In the genomic region with DNA sequence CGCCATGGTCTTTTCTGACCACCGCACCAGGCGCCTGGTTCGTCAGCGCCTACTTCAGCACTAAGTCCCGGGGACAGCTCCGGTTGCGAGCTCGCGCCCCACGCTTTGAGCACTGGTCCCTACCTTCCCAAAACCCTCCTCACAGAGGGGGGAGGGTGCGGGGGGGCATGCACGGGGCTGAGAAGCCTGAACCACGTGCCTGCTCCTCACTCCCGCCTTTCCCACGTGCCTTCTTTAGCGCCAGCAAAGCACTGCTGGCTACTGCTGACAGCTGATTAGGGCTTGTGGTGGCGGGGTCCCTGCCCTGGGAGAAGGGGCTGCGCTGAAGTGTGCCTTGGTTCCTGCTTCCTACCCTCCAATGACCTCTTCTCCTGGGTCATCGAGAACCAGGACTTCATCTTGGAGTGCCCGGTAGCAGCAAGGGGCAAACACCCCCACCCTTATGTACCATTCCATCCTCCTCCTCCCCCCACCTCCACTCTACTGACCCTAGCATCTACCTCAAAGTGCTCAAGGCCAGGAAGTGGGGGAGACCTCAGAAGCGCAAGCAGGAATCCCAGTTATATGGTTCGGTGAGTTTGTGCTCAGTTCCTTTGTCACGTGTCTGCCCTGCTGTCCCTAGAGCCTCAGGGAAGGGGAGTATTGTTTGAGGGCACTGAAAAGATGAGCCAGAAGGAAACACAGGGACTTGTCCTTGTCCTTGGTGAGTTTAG, we compare ENCODE assay signal across 9 mouse cellular contexts. TPM values are rescaled to one million over a fixed set of nuclear protein-coding genes. Genes with fewer than 3 reads are reported as not detected.
A peak's percentile ranks its signal among the peaks of the same experiment; 100 is the strongest.
DNase-seq lines count a peak whose midpoint lies in the region; ATAC-seq and TF ChIP-seq lines count a peak whose summit lies in the region.
"Had no signal": no experiment of that assay in that cellular context is flagged by ENCODE, and none has a peak within 500 bp of the region (broad histone marks: within the 10 kb centered on the region; RNA-seq: fewer than 3 reads in every experiment).

A gene (minus strand): TSS at position 143 of the 713 bp plus-strand sequence.

- no peak for TF ChIP-seq EP300 in stomach, postnatal 0 days (optimal IDR thresholded peaks at IDR 0.05)

- no peak for TF ChIP-seq CTCF in forebrain, postnatal 0 days (IDR thresholded peaks at IDR 0.05; ENCODE audit: low read depth)
- peak; percentile 21; the same call in 1 of the 2 replicates for TF ChIP-seq CTCF in stomach, postnatal 0 days (IDR thresholded peaks at IDR 0.05; ENCODE audit: low read depth)

- no peak for DNase-seq in heart, postnatal 25 days (ENCODE audit: low spot score)
- DNase-seq in R1 (ENCODE audit: low read depth, low spot score), result peak; percentile 71
- DNase-seq in forebrain, postnatal 0 days, result no peak
- peak; percentile 86 for DNase-seq in mesoderm, embryonic 11.5 days (ENCODE audit: low read depth, low spot score)
- peak; percentile 83 for DNase-seq in stomach, postnatal 0 days (ENCODE audit: low spot score)
- no peak for DNase-seq in urinary bladder, postnatal 10 days (ENCODE audit: low spot score)

- no peak within 1 kb of the TSS for H3K27ac ChIP-seq in heart, embryonic 13.5 days (replicated peaks)
- no peak within 1 kb of the TSS for H3K27ac ChIP-seq in forebrain, postnatal 0 days (ENCODE audit: low read depth, low read length)
- H3K27ac ChIP-seq in kidney, embryonic 14.5 days (ENCODE audit: low read depth, low read length), result no peak within 1 kb of the TSS
- H3K27ac ChIP-seq in stomach, postnatal 0 days (replicated peaks), result no peak within 1 kb of the TSS
- H3K27ac ChIP-seq: liver, embryonic 15.5 days had no signal

- H3K4me2 ChIP-seq in heart, embryonic 13.5 days, result peak within 1 kb of the TSS; percentile 20
- peak within 1 kb of the TSS; percentile 48 for H3K4me2 ChIP-seq in forebrain, postnatal 0 days (ENCODE audit: low read depth)
- no peak within 1 kb of the TSS; the same call in 1 of the 2 replicates for H3K4me2 ChIP-seq in kidney, embryonic 14.5 days (replicated peaks; ENCODE audit: low read depth, low read length)
- no peak within 1 kb of the TSS for H3K4me2 ChIP-seq in stomach, postnatal 0 days (replicated peaks; ENCODE audit: low read depth)
- H3K4me2 ChIP-seq: liver, embryonic 15.5 days had no signal

- H3K27me3 ChIP-seq in heart, embryonic 13.5 days (replicated peaks), result peaks cover 65% of the 10 kb centered on the region
- peaks cover 15% of the 10 kb centered on the region for H3K27me3 ChIP-seq in forebrain, postnatal 0 days (ENCODE audit: insufficient read depth, low read length)
- no peaks in the 10 kb centered on the region for H3K27me3 ChIP-seq in kidney, embryonic 14.5 days (ENCODE audit: control insufficient read depth, insufficient read depth, low read length)
- H3K27me3 ChIP-seq in stomach, postnatal 0 days (ENCODE audit: control insufficient read depth, insufficient read depth, low read length), result peaks cover 3% of the 10 kb centered on the region; the same call in 1 of the 2 replicates

- H3K36me3 ChIP-seq in heart, embryonic 13.5 days, result no peaks in the 10 kb centered on the region
- H3K36me3 ChIP-seq in forebrain, postnatal 0 days (ENCODE audit: insufficient read depth), result no peaks in the 10 kb centered on the region
- H3K36me3 ChIP-seq in kidney, embryonic 14.5 days (ENCODE audit: control insufficient read depth, insufficient read depth, low read length), result no peaks in the 10 kb centered on the region
- no peaks in the 10 kb centered on the region for H3K36me3 ChIP-seq in stomach, postnatal 0 days (ENCODE audit: control insufficient read depth, insufficient read depth, low read length)
- H3K36me3 ChIP-seq: liver, embryonic 15.5 days had no signal

- ATAC-seq in heart, embryonic 13.5 days (ENCODE audit: extremely low read depth, insufficient number of reproducible peaks, low FRiP score, low TSS enrichment), result 0 out of 2 replicates have a peak, but pooled peaks have one; percentile 43
- peak; percentile 72 for ATAC-seq in forebrain, postnatal 0 days
- peak; percentile 65 for ATAC-seq in kidney, embryonic 14.5 days (ENCODE audit: low FRiP score, low TSS enrichment)
- peak; percentile 83 for ATAC-seq in stomach, postnatal 0 days (ENCODE audit: low FRiP score, low TSS enrichment)

- peaks cover 17% of the 10 kb centered on the region for H3K4me1 ChIP-seq in heart, embryonic 13.5 days
- H3K4me1 ChIP-seq in forebrain, postnatal 0 days (ENCODE audit: insufficient read depth), result peaks cover 13% of the 10 kb centered on the region
- H3K4me1 ChIP-seq in kidney, embryonic 14.5 days (ENCODE audit: control insufficient read depth, insufficient read depth, low read length), result 0 out of 2 replicates have a peak, but pooled peaks cover 4% of the 10 kb centered on the region
- no peaks in the 10 kb centered on the region for H3K4me1 ChIP-seq in stomach, postnatal 0 days (replicated peaks; ENCODE audit: control insufficient read depth, insufficient read depth)
- H3K4me1 ChIP-seq: liver, embryonic 15.5 days had no signal

- intact Hi-C loops in heart, postnatal 25 days (cut with DNase I), result no loop called here

- no peak within 1 kb of the TSS for H3K4me3 ChIP-seq in heart, embryonic 13.5 days
- H3K4me3 ChIP-seq in forebrain, postnatal 0 days (ENCODE audit: low read depth, low read length), result peak within 1 kb of the TSS; percentile 17
- H3K4me3 ChIP-seq in kidney, embryonic 14.5 days (ENCODE audit: low read length), result no peak within 1 kb of the TSS
- no peak within 1 kb of the TSS for H3K4me3 ChIP-seq in stomach, postnatal 0 days (ENCODE audit: low read depth, low read length)
- H3K4me3 ChIP-seq: liver, embryonic 15.5 days had no signal

- 6% methylated on average over 24 of the region's 24 CpGs for WGBS in heart, embryonic 13.5 days
- WGBS in forebrain, postnatal 0 days, result 7% methylated on average over 24 of the region's 24 CpGs
- 5% methylated on average over 24 of the region's 24 CpGs for WGBS in kidney, embryonic 14.5 days
- WGBS in stomach, postnatal 0 days, result 10% methylated on average over 24 of the region's 24 CpGs

- H3K9me3 ChIP-seq in heart, embryonic 13.5 days, result no peaks in the 10 kb centered on the region
- no peaks in the 10 kb centered on the region for H3K9me3 ChIP-seq in forebrain, postnatal 0 days (ENCODE audit: low read length)
- H3K9me3 ChIP-seq in kidney, embryonic 14.5 days (ENCODE audit: control insufficient read depth, low read length), result no peaks in the 10 kb centered on the region
- no peaks in the 10 kb centered on the region for H3K9me3 ChIP-seq in stomach, postnatal 0 days (ENCODE audit: control insufficient read depth, low read length)
- H3K9me3 ChIP-seq: liver, embryonic 15.5 days had no signal

- no peak within 1 kb of the TSS for H3K9ac ChIP-seq in heart, embryonic 13.5 days
- no peak within 1 kb of the TSS for H3K9ac ChIP-seq in forebrain, postnatal 0 days
- H3K9ac ChIP-seq in kidney, embryonic 14.5 days (ENCODE audit: low read depth, low read length), result no peak within 1 kb of the TSS
- no peak within 1 kb of the TSS for H3K9ac ChIP-seq in stomach, postnatal 0 days (ENCODE audit: low read length)
- H3K9ac ChIP-seq: liver, embryonic 15.5 days had no signal

RNA-seq across cellular contexts. Expression of the gene that starts here (rescaled TPM):
- polyA plus RNA-seq in heart, embryonic 13.5 days (2015; fragmentation: Nextera tagmentation; extraction: Ambion mirVana), result not detected in 2 replicates
- not detected for total RNA-seq in heart, postnatal 25 days (2021)
- 0.67 and 1.8 TPM in 2 replicates for total RNA-seq in forebrain, postnatal 0 days (2014; rRNA removed)
- 1.2 and 2.6 TPM in 2 replicates for polyA plus RNA-seq in forebrain, postnatal 0 days (2015; fragmentation: Nextera tagmentation; extraction: Ambion mirVana)
- not detected in 2 replicates for polyA plus RNA-seq in kidney, embryonic 14.5 days (2014; fragmentation: Nextera tagmentation; extraction: Ambion mirVana)
- polyA plus RNA-seq in stomach, postnatal 0 days (2015; fragmentation: Nextera tagmentation; extraction: Ambion mirVana), result not detected in 2 replicates
- polyA plus RNA-seq: liver, embryonic 15.5 days had no signal

Comparison
In these comparisons a context has a peak if more than half of its experiments do, and no peak if none do; other contexts are left out.
1. Peak in ATAC-seq and H3K4me2 ChIP-seq in heart, embryonic 13.5 days; RNA of the gene not detected or under 1 TPM.
2. Peak in ATAC-seq in kidney, embryonic 14.5 days; RNA of the gene not detected or under 1 TPM.
3. Peak in DNase-seq and ATAC-seq in stomach, postnatal 0 days; RNA of the gene not detected or under 1 TPM.
4. DNase-seq: peak in R1 (single experiment) and mesoderm, embryonic 11.5 days (single experiment); none in heart, postnatal 25 days (single experiment), forebrain, postnatal 0 days (single experiment) and urinary bladder, postnatal 10 days (single experiment).
5. Peak in every context shown above with its lines, with median percentiles within 50 percentile points of each other: ATAC-seq.